Mouse (Mus musculus): ENCODE measurements around the gene Pgd.
"Not testable (repeated sequence)": the region's sequence is repeated elsewhere in the genome, so short reads cannot be mapped to it uniquely, and the experiment has no call there.

The Pgd gene

DNA sequence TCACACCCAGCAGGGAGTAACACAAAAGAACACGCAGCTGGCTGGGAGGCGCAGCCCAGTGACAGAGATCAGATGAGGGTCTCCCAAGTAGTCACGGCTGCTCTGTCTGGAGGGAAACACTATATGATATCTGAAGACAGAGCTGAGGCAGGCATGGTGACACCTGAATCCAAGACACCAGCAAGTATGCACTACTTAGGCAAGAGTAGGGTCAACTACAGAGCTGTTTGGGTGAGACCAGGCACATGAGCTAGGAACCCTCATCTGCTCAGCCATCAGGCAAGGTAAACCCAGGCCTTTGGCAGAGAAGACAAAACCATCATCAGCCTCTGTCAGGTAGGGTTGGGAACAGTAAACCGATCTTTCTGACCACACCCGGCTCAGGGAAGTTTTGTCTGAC lies 33.2 kb downstream of the Pgd start:
- in situ Hi-C loops (cut with MboI, MseI), result no loop called here

DNA sequence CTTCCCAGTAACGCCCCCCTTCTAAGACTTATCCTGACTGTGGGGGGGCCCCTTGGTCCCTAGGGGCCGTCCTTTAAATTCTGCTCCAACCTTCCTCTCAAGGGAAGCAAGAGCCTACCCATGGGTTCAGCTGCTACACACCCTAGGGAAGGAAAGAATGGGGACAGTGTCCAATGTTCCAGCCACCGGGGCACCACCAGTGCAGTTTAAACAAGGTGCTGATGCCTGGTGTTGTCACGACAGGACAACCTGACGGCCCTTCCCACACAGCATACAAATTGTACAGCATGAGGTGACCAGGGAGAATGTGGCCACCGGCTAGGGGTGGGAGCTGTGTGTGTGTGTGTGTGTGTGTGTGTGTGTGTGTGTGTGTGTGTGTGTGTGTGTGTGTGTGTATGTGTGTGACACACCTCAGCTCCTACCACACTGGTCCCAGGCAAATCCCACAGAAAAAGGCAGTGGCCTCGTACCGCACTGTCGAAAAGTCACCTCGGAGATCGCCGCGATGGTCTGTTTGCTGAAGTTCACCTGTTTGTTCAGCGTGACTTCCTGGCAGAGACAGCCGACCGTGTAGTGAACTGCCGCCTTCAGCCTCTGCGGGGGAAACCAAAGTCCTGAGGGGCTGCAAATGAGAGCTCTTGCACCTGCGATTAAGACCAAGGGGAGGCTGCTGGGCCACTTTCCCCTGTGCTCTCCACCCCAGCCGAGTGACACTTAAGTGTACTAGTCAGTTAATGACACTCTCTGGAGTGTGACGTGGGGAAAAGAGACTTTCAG lies 34.6 kb downstream of the Pgd start:
- in situ Hi-C loops (cut with MboI, MseI), result no loop called here

DNA sequence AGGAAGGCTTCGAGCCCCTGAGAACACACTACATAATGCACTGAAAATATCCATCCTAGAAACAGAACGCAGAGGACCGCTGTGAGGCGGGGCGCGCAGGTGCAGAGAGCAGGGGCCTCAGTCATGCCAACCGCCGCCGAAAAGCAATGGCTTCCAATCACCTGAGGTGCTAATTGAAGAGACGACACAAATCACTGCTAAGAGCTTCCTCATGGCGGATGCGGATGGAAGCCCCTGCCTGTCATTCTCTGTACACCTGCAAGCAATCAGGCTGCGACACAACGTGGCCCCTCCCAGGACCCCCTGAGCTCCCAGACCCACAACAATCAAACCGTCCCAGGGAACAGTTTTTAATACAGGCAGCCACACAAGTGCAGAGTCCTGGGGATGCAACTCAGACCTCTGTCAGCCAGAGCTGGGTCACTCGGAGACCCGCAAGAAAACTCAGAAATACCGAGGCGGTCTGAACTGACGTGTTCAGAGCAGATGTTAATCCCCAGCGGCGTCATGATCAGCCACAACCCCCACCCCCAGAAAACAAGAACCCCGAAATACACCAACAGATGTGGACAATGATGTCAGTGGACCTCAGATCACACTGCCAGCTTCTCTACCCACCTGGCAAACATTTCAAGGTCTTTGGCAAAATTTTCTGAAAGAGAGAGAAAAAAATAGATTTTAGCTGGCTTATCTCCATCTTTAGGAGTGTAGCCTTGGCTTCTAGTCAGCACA lies 35.4 kb downstream of the Pgd start:
- in situ Hi-C loops (cut with MboI, MseI), result no loop called here

DNA sequence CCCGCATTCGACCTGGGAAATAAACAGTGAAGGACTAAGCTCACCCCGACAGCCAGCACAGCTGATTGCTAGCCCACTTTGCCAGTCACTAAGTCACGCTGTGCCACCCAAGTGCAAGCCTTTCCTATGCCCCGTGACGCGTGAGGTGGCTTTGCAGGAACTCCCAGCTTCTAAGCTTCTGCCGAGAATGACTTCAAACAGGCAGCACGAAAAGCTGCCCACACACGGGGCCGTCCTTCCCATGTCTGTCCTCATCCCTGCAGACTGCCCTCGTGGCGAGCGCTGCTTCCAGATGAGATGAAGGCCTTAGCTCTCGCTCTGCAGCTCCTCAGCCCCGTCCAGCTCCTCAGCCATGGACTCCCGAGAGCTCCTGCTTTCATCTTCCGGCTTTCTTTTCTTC lies 38.1 kb downstream of the Pgd start:
- in situ Hi-C loops (cut with MboI, MseI), result no loop called here

DNA sequence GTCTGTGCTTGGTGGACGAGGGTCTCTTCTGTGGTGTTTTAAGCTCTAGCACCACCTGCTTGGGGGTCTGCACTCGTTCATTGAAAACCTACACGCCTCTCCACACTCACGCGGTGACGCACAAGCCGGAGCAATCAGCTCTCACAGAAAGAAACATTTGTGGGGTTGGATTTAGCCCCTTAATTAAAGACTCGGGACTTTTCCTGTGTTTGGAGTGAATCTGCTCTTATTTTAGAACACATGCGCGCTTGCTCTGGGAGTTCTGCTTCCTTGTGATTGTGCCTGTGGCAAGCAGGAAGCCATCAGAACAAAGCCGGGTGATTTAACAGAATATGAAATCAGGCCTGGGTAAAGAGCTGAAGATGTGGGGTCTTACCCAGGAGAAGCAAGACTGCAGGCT lies 39.9 kb downstream of the Pgd start, which contains the start of gene Cort:
Gene Cort, minus strand, starts transcription at position 101 of the 400 bp plus-strand sequence.
- in situ Hi-C loops (cut with MboI, MseI), result no loop called here

DNA sequence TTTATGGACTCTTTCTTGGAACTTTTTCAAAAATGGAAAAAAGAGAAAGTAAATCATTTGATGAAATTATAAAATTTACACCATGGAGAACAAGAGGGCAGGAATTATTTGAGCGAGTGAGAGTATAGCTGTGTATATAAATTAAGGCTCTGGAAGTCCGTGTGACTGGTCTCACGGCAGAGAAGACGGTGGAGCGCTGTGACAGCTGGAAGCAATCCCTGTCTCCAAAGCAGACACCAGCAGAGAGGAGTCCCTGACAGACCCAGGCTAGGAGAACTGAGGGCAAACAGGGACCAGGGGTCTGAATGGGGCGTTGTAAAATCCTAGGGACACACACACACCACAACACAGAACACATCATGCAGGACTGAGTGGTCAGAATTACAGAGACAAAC lies 40.5 kb downstream of the Pgd start:
- in situ Hi-C loops (cut with MboI, MseI), result no loop called here

DNA sequence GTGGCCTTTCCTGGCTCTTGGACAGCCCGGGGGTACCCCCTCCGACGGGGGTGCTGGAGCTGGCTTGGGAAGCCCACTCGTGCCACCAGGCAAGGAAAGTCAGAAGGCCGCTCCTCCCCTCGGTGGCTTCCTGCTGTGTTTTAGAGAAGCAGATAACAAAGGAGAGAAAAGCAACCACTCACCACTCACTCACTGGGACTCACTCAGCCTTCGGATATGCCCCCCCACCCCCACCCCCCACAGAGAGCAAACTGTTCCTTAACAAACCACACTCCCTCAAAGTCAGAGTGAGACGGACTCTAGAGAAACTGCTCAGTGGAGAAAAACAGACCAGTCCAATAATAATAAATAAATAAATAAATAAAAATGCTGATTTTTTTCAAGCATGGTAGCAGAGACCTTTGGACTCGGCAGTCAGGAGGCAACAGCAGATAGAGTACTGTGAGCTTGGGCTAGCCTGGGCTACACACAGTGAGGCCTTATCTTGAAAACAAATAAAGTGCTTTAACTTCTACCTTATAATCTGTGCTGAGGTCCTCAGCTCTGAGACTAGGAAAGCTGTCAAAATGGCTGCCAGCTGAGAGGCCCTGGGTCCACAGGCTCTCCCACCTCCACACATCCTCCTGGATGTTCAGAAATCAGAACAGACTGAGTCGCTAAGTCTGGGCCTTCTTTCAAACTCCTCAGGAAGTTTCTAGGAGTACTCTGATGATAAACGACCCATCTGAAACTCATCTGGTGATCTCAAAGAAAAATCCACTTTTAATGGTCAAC lies 41.0 kb downstream of the Pgd start:
- in situ Hi-C loops (cut with MboI, MseI), result no loop called here

DNA sequence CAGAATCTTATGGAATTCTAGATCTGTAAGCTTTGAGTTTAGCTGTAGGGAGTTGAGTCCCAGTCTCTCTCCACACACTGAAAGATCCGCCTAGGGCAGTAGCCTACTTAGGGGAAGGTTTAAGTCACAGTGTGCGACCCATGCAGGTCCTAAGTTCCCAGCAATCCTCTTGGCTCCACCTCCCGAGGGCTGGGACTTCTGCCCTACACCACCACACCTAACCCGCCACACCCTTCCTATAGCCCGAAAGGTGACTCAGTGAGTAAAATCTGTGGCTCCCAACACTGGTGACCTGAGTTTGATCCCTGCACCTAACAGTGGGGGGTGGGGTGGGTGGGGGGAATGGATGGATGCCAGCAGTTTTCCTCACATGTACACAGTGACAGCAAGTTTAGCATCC lies 43.1 kb downstream of the Pgd start:
- in situ Hi-C loops (cut with MboI, MseI), result no loop called here

DNA sequence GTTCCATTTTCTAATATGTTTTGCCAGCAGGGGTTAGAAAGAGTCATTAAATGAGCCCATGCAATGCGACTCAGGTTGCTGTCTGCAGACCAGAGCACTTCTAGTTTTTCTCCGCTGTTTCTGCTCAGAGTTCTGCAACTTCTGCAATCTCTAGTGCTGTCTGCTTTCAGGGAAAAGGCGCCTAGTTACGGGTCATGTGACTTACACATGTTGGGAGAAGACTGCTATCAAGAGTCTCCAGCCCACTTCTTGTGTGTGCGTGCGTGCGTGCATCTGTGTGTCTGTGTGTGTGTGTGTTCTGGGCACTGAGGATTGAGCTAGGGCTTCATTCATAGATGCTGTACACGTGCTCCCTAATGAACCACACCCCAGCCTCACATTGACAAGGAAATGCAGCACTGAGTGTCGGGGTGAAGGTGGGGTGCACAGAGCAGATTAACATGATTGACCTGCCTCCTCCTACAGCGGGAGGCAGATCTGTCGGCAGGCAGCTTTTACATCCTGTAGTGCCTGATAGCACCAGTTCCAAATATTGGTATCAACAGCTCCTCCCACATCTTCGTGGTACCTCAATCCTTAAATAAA lies 46.5 kb downstream of the Pgd start:
- in situ Hi-C loops (cut with MboI, MseI), result not testable (repeated sequence)

DNA sequence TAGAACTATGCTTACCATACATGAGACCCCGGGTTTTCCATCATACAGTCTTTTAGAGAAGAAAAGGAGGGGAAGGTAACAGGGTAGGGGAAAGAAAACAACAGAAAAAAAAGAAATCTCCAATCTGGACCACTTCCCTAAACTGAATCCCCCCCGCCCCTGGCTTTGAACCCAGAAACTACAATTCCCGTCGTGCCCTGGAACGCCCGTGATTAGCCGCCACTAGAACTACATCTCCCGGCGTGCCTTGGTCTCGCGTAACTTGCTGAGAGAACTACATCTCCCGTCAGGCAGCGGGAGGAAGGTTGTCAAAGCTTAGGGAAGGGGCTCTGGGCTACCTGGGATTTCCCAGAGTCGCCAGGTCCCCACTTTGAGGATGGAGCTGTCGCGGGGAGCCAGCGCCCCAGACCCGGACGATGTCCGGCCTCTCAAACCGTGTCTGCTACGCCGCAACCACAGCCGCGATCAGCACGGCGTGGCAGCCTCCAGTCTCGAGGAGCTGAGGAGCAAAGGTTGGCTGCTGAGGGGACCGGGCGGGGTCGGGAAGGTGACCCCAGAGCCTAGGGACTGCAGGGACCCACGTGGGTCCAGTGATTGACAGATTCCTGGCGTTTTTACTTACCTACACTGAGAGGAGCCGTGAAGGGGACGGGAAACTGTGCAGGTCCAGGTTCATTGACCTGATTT lies 62.6 kb downstream of the Pgd start, which contains the start of gene Dffa:
Gene Dffa, plus strand, starts transcription at position 272 of the 687 bp plus-strand sequence.
- in situ Hi-C loops (cut with MboI, MseI), result no loop called here

DNA sequence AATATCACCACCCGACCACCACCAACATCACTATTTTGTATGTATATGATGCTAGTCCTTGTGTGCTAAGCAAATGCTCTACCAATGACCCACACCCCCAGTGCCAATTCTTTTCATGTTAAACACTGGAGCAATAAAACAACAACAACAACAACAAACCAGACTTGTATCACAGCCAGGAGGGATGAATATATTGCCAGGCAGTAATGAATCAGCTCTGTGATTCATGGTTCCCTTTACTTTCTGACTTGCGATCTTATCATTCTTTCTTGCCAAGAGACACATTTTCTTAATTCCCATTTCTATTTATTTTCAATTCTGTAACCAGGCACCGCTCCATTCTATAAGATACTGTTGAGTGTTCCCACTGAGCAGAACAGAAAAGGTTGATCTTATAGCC lies 65.1 kb downstream of the Pgd start:
- in situ Hi-C loops (cut with MboI, MseI), result no loop called here

DNA sequence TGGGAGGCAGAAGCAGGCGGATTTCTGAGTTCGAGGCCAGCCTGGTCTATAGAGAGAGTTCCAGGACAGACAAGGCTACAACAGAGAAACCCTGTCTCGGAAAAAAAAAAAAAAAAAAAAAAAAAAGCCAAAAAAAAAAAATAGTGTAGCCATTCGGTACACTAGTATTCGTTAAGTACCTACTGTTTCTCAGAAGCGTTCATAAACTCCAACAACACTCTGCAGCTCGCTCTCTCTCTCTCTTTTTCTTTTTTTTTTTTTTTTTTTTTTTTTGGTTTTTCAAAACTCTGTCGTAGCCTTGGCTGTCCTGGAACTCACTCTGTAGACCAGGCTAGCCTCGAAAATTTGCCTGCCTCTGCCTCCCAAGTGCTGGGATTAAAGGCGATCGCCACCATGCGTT lies 66.1 kb downstream of the Pgd start:
- in situ Hi-C loops (cut with MboI, MseI), result not testable (repeated sequence)
